Mouse (Mus musculus) gastrocnemius, postnatal 25 days (tissue): ENCODE measurements at regions not wholly inside any gene's neighbourhood (a gene's known extent, or its start where the extent isn't known, plus 50 kb on each side); places are given as distances from the start of the nearest gene placed in this dataset.

Experiments
- DNase-seq: peaks from one replicate; pipeline ENCODE4 v3.0.0; 2022

DNA sequence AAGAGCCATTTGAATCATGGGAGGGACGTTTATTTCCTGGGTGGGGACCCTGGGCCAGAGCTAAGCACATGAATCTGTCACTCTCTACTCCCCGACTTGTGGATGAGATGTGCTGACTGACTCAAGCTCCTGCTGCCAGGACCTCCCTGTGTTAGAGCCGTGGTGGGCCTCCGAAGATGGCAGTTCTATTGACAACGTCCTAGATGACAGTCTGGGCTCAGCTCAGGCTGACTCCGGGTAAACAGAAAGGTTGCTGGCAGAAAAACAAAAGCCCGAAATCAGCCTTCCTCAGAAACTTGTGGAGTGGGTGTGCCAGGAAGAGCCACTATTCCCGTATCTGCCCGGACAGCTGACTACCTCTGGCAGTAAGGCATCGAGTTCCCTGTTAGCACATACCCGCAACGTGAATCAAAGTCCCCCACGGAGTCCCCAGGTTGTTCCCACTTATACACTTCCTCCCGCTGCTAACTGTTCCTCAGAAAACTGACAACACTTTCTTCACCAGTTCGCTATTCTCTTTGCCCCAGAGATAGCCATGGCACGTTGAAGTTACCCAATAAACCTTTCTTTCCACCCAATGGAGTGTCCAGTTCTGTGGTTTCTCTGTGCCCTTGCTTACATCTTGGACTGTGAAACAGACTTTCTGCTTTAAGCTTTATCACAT lies 76.6 kb upstream of the Haao start:
- DNase-seq = no peak

DNA sequence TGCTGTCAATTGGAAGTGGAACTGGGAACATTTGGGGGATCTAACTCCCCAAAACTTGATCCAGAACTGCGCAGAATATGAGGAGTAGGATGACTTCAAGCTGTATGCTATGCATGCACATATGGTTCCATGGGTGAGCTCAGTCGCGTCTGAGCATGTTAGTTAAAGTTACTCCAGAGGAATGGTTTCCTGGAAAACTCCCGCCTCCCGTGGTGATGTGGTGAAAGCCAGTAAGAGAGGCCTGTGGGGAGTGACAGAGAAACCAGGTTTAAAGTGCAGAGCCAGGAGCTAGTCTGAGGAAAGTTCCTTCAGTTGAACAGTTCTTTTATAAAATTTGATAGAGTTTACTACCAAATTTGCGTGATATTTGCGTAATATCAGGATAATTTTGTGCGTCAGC lies 73.1 kb upstream of the Haao start:
- no peak for DNase-seq

DNA sequence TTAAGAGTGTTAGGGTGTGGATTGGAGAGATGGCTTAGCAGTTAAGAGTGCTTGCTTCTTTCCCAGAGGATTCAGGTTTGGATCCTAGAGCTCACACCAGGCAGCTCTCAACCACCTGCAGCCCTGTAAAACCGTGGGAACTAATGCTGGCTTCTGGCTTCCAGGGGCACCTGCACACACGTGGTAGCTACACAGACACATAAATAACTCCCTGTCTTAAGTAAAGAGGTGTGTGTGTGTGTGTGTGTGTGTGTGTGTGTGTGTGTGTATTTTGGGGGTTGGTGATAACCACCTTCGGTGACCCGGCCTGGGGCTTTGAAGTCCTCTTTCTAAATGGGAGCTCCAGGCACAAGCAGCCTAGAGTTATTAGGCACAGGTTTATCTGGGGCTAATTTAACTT lies 72.5 kb upstream of the Haao start:
- no peak for DNase-seq

DNA sequence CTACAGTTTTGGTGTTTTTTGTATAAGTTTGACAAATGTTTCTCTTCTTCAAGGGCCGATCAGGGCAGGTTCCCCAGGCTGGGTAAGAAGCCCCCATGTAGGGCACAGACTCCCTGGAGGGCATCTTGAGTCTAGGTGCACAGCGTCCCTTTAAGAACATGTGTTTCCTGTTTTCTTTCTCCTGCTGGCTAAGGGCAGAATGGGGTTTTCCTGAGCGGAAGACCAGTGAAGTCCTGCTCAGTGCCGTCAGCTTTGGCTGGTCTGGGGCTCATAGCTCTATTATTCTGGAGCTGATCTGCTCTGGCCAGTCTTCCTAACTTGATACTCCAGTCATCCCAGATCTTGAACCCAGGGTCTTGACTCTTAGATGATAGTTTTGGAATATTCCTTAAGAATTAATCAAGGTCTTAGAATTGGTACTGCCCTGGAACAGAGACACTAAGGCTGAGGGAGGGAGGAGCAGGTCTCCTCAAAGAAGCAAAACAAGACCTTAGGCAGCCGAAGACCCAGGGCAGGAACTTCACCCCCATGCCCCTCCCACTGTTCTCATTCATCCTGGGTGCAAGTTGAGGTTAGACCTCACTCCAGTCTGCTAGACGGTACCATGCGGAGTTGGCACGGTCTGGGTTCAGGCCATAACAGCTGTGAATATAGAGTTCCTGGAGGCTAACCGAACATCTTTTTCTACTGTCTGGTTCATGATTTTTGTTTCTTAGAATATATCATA lies 70.8 kb upstream of the Haao start:
- DNase-seq = no peak

DNA sequence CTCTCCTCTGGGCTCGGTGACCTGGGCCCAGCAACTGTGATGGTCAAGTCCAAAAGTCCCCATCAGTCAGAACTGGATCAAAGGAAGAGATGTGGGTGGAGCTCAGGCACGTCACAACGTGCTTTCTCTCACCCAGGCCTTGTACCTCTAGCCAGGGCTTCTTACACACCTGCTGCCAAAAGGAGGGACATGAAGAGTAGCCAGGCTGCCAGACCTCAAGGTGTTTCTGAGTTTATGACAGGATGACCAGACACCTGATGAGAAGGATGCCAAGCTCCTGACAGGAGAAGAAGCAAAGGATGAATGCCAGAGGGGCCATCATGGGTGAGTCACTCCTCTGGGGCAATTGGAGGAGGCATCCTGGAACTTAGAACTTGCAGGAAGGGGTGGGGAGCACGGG lies 70.0 kb upstream of the Haao start:
- DNase-seq = no peak

DNA sequence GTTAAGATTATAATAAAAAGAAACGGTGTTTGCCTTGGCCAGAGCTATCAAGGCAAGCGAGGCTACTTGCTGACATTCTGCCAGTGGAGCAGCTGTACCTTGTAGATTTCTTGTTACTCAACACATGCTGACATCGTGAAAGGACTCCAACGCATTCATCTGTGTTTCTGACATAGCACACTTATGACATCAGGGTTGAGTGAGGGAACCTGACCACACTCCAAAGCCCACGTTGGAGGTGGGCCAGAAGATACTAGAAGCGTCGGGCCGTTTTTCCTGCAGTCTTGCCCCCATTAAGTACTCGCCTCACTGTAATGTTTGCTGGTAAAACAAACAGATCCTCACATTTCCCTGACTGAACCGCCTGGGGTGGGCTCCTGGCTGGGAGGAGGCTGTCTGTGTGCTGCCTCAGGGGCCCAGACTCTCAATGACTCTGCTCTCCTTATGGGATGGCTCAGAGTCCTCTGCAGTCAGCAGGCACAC lies 69.0 kb upstream of the Haao start:
- no peak for DNase-seq

DNA sequence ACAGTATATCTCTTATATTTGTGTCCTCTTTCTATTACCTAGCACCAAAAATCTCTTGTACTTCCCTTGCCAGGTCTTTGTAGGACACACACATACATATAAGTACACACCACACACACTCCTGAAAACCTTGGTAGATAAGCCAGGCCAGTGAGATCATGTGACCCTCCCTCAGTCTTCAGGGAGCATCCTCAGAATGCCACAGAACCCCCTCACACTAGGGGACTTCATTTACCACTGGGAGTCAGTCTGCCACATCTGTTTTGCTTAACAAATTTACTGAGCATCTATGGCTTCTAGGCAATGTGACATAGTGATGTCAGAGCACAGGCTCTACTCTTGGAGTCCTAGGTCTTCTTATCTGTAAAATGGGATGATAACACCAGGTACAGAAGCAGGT lies 67.3 kb upstream of the Haao start:
- DNase-seq = no peak

DNA sequence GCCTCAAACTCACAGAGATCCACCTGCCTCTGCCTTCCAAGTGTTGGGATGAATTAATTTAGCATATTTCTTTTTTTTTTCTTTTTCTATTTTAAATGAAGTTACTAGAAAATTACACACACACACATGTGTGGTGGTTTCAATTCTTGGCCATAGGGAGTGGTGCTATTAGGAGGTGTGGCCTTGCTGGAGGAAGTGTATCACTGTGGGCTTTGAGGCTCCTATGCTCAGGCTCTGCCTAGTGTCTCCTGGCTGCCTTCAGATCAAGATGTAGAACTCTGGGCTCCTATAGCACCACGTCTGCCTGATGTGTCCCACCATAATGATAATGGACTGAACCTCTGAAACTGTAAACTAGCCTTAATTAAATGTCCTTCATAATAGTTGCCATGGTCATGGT lies 66.8 kb upstream of the Haao start:
- DNase-seq = no peak

DNA sequence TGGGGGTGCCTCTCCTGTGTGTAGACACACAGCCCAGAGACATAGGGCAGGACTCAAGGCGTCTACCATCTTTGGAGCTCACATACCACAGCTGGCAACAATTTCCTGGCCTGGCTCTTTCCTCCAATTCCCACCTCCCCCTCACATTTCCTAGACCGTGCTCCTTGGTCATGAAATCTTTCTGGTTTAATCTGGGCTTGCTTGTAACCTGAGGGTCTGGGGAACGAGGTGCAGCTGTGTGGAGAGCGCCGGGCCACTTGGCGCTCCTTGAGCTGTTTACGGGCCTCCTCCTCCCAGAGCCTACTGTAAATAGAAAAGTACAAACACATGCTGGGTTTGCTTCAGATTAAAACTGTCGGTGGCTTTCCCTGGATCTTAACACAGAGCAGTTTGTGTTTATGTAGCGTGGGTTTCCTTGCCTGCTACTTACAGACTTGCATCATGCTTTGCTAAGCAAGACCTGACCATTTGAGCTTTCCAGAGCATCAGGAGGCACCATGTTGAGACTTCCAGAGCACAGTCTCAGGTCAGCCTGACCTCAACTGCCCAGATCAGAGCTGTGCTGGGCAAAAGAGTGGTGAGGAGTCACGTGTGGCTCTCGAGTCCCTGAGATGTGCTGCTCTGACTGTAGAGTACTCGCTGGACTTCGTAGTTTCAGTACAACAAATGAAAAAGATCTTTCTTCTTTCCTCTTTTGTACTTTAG lies 66.1 kb upstream of the Haao start:
- no peak for DNase-seq

DNA sequence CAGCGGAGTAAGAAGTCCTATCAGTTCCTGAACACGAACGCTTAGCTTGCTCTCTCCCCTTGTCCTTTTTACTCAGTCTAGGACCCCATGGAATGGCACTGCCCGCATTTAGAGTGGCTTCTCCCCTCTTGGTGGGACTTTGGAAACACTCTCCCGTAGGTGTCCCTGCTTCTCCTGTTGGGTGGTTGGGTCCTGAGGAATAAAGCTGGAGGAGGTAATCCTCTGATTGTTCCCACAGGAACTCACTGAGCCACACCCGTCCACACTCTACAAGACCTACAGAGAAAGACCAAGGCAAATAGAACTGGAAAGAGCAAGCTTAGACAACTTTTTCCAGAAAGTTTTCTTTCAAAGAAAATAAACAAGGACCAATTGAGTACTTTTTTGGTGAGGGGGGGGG lies 64.7 kb upstream of the Haao start:
- DNase-seq = no peak

DNA sequence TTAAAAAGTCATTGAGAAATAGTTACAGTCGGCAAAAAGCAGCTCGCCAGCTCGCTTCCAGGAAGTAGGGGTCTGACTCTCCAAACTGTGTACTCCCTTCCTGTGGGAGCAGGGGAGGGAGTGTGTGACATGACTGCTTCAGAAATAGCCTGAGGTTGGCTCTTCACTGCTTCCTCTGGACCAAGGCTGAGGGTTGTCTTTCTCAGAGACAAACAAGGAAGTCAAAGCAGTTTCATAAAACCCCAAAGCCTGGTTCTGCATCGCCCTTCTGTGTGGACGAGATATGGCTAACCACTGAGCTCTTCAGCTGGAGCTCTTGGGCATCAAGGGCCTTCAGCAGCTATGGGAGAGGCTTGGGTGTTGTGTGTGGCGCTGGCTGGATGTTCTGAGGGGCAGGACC lies 61.0 kb upstream of the Haao start:
- no peak for DNase-seq

DNA sequence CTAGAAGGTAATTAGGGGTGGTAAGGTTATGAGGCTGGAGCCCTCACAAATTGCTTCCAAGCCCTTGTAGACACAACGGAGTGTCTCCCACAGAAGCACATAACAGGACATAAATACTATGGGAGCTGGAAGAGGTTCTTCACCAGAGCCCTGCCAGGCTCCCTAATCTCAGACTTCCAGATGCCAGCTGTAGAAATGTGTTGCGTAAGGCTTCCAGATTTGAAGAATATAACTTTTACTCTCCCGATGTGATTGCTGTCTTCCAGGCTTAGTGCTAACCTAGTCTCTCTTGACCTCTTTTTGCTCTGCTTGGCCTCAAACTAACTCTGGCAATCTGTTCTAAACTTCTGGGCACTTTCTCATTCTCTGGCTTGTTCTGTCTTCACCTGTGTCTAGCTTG lies 59.8 kb upstream of the Haao start:
- no peak for DNase-seq

DNA sequence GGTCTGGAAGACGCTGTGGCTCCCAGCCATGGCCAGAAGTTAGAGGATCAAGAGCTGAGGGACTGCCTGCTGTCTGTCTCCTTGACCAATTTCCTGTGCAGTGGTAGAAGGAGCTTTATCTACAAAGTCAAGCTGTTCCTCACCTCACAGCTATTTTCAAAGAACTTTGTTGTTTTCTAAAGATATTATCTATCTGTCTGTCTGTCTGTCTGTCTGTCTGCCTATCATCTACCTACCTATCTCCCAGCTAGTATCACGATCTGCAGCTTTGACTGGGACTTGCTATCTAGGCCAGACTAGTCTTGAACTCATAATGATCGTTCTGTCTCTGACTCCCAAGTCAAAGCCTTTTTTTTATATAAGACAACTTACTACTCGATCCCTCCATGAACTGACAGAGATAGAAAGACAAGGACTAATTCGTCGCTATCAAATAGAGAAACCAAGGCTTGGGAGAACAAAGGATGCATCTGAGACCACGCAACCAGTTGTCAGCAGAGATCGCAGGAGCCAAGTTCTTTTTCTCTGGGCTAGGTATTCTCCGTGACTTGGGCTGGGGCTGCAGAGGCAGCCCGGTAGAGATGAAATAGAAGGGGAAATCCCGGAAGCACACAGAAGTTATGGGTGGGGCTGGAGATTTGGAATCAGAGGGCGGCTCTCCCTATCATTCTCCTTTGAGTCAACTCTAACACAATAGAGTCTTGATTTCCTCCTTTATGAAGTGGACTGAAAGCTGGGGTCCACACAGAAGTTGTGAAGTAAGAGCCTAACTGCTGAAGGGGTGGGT lies 59.2 kb upstream of the Haao start:
- DNase-seq = no peak

DNA sequence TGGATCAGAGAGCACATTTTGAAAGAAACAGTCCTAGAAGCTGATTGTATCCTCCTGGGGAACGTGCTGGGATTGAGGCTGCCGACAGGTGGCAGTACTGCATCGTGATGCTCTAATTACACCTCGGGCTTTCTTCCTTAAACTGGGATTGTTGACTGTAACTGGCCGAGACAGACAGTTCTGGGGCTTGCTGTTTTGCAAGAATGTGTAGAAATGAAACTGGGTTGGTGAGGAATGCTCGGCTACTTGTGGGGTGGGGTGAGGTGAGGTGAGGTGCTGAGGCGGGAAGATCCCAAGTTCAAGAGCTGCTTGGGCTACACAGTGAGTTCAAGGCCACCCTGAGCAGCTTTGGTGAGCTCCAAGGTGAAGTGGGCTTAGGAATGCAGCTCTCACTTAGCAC lies 55.7 kb upstream of the Haao start:
- DNase-seq = peak; percentile 68

DNA sequence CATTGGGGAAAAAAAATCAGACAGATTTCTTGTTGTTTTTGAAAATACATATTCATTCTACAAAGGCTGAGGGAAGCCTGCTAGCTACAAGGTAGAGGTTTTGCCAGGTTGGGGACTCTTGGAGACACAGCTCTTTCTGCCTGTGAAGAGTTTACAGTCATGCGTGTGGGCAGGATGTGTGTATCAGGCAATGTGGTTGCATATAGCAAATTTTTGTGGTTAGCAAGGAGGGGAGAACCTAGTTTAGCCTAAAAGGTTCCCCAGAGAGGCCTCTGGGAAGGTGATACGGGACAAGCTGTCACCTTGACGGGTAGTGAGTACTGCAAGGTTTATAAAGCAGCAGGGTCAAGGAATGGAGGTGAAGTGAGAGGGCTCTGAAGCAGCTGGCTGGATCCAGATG lies 54.8 kb upstream of the Haao start:
- DNase-seq = no peak

DNA sequence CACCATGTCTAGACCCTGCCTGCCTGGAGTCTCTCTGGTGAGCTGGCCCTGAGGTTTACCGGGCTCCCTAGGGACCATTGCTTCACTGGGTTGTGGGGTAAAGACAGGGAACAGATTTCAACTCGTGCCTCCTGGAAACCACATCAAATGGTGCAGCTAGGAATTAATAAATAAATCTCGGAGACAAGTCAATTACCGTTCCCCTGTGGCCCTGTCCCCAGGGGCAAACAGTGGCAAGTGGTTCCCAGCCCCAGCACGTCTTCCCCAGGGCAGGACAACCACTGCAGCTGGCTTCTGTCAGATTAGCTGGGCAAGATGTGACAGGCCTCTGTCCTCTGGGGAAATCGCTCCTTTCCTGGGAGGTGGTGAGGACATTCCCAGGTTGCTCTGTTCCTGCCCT lies 54.3 kb upstream of the Haao start:
- DNase-seq = no peak

DNA sequence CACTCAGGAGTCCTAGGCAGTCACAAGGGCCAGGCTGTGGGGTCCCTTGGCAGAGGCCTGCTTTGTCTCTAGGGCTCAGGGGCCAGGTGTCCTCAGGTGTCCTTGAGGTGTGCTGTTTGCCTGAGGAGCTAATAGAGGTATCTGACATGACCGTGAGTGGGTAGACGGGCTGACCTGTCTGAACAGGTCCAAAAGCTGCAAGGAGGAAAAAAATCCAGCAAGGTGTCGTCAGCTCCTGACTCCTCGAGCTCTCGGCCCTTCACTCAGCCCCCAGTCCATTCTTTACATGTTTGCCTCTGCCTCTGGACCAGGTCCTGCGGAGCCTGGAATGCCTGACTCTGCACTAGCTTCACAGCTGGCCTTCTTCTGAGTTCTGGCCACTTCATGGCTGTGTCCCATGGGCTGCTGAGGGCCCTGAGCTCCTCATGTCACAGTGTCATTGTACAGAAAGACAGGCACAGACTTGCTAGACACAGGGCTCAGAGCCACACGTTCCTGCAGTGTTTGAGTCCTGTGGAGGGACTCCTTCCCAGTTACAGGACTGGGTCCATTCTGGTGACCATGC lies 51.9 kb upstream of the Haao start:
- no peak for DNase-seq

DNA sequence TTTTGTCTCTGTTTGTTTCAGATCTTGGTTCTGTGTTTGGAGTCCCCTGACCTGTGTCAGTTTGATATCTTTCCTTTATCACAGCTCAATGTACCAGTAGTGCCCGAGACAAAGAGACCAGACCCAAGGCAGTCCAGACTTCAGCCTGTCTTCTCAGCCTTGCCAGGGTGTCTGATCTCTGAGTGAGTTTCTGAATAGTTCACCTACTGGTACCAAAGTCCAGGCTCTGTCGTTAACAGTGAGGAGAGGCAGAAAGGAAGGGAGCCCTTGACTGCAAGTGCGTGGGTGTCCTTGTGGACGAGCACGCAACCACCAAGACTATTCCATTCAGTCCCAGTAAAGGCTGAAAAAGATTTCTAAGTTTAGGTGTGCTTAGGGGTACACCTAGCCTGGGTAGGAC lies 50.8 kb upstream of the Haao start:
- DNase-seq = no peak
